Mouse (Mus musculus): ENCODE data around the gene Cped1. TPM values are rescaled to one million over a fixed set of nuclear protein-coding genes. Genes with fewer than 3 reads are reported as not detected.

The Cped1 gene
- polyA plus RNA-seq, 1 experiment from 2014 or later, result 6.4 TPM

DNA sequence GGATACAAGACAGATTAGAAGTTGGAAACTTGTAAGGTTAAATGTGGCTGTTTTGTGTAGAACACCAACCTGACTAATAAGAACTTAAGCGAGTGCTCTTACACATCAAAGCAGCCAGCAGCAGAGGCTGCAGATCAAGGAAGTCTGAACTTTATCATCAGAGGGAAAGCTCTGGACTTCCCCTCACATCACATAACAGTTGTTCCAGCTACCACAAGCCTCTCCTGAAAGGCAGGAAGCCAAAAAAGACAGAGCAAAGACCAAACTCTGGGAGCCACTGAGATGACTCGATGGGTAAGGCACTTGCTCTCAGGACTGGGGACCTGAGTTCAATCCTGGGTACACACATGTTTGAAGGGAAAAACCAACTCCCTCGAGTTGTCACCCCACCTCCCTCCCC lies 228.1 kb downstream of the Cped1 start:
- Histone ChIP-seq H3K9me3 (replicated peaks; ENCODE audit: control insufficient read depth, low read length) (no peaks in the 10 kb centered on the region), H3K4me3 (ENCODE audit: low read depth, low read length) (no peak overlapping the region), H3K27me3 (ENCODE audit: control insufficient read depth, insufficient read depth, low read length) (no peaks in the 10 kb centered on the region), H3K9ac (ENCODE audit: low read depth, low read length) (no peak overlapping the region), H3K27ac (ENCODE audit: low read depth, low read length) (no peak overlapping the region), H3K4me2 (no peak overlapping the region), H3K4me1 (ENCODE audit: control insufficient read depth, insufficient read depth, low read length) (no peaks in the 10 kb centered on the region), H3K36me3 (ENCODE audit: control insufficient read depth, insufficient read depth, low read length) (no peaks in the 10 kb centered on the region)
- 44% methylated on average over 3 of the region's 3 CpGs for WGBS (ENCODE audit: insufficient replicate concordance)
- ATAC-seq (replicated peaks; ENCODE audit: insufficient number of reproducible peaks, low FRiP score, low TSS enrichment), result no peak

DNA sequence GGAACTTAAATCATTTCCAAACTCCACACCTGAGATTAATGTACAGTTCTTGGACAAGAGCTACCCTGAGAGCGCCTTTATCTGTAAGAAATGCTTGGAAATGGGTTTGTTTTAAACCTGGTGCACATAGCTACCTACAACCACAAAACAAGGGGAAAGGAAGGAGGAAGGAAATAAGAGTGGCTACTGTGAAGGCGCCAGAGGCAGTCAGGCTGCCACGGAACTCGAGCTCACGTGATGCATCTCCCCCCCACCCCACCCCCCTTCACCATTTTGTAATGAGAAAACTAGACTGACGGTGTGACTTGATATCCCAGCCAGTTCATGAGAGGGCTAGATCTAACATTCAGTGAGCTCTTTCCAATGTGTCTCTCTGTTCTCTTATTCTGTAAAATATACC lies 228.9 kb downstream of the Cped1 start:
- Histone ChIP-seq H3K9me3 (replicated peaks; ENCODE audit: control insufficient read depth, low read length) (no peaks in the 10 kb centered on the region), H3K27me3 (ENCODE audit: control insufficient read depth, insufficient read depth, low read length) (no peaks in the 10 kb centered on the region), H3K4me1 (ENCODE audit: control insufficient read depth, insufficient read depth, low read length) (no peaks in the 10 kb centered on the region), H3K9ac (ENCODE audit: low read depth, low read length) (no peak overlapping the region), H3K4me2 (no peak overlapping the region), H3K4me3 (ENCODE audit: low read depth, low read length) (no peak overlapping the region), H3K36me3 (ENCODE audit: control insufficient read depth, insufficient read depth, low read length) (no peaks in the 10 kb centered on the region), H3K27ac (ENCODE audit: low read depth, low read length) (no peak overlapping the region)
- 80% methylated on average over 6 of the region's 6 CpGs for WGBS (ENCODE audit: insufficient replicate concordance)
- ATAC-seq (replicated peaks; ENCODE audit: insufficient number of reproducible peaks, low FRiP score, low TSS enrichment), result no peak

DNA sequence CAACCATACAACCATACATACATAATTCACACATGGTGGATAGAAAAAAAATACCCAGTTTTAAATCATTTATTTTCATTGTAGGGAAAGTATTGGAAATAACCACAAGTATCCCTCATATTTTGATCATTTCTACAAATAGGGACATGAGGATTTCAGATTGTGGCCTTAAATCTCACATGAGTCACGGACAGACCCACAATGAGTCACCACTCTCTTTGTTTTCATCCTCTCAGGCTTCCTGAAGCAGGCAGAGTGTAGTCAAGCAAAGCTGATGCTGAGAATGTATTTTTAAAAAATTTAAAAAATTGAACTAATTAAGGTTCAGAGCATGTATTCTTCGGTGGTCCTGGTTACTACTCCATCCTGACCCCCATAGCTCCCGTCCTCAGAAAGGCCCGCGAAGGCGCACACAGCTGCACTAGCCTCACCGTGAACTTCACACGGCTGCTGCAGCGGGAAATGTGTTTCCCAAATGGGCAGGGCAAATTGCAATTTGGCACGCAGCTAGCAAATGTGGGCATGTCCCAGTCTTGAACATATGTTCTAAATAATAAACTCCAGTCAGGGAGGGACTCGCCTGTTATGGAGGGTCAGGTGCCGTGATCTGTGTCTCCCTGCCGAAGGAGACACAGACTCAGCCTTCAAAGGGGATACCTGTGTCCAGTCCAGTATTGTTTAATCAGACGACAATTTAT lies 230.7 kb downstream of the Cped1 start:
- WGBS (ENCODE audit: insufficient replicate concordance), result 85% methylated on average over 14 of the region's 14 CpGs
- Histone ChIP-seq H3K4me3 (ENCODE audit: low read depth, low read length) (no peak overlapping the region), H3K9ac (ENCODE audit: low read depth, low read length) (no peak overlapping the region), H3K36me3 (ENCODE audit: control insufficient read depth, insufficient read depth, low read length) (no peaks in the 10 kb centered on the region), H3K4me2 (no peak overlapping the region), H3K27me3 (ENCODE audit: control insufficient read depth, insufficient read depth, low read length) (no peaks in the 10 kb centered on the region), H3K27ac (ENCODE audit: low read depth, low read length) (no peak overlapping the region), H3K9me3 (replicated peaks; ENCODE audit: control insufficient read depth, low read length) (no peaks in the 10 kb centered on the region), H3K4me1 (ENCODE audit: control insufficient read depth, insufficient read depth, low read length) (no peaks in the 10 kb centered on the region)
- no peak for ATAC-seq (replicated peaks; ENCODE audit: insufficient number of reproducible peaks, low FRiP score, low TSS enrichment)

GRCm38 (mm10) chr6:22221134-22221533 lies 235.4 kb downstream of the Cped1 start:
- Histone ChIP-seq H3K4me3 (ENCODE audit: low read depth, low read length) (no peak overlapping the region), H3K27ac (ENCODE audit: low read depth, low read length) (0 out of 2 replicates have a peak overlapping the region, but pooled peaks have one; percentile 22), H3K9me3 (replicated peaks; ENCODE audit: control insufficient read depth, low read length) (no peaks in the 10 kb centered on the region), H3K4me2 (no peak overlapping the region), H3K36me3 (ENCODE audit: control insufficient read depth, insufficient read depth, low read length) (no peaks in the 10 kb centered on the region), H3K4me1 (ENCODE audit: control insufficient read depth, insufficient read depth, low read length) (no peaks in the 10 kb centered on the region), H3K9ac (ENCODE audit: low read depth, low read length) (no peak overlapping the region), H3K27me3 (ENCODE audit: control insufficient read depth, insufficient read depth, low read length) (no peaks in the 10 kb centered on the region)
- 76% methylated on average over 8 of the region's 8 CpGs for WGBS (ENCODE audit: insufficient replicate concordance)
- no peak for ATAC-seq (replicated peaks; ENCODE audit: insufficient number of reproducible peaks, low FRiP score, low TSS enrichment)

GRCm38 (mm10) chr6:22222087-22222486 lies 236.4 kb downstream of the Cped1 start:
- Histone ChIP-seq H3K9ac (ENCODE audit: low read depth, low read length) (no peak overlapping the region), H3K4me1 (ENCODE audit: control insufficient read depth, insufficient read depth, low read length) (no peaks in the 10 kb centered on the region), H3K4me3 (ENCODE audit: low read depth, low read length) (no peak overlapping the region), H3K27me3 (ENCODE audit: control insufficient read depth, insufficient read depth, low read length) (no peaks in the 10 kb centered on the region), H3K27ac (ENCODE audit: low read depth, low read length) (no peak overlapping the region), H3K36me3 (ENCODE audit: control insufficient read depth, insufficient read depth, low read length) (no peaks in the 10 kb centered on the region), H3K4me2 (no peak overlapping the region), H3K9me3 (replicated peaks; ENCODE audit: control insufficient read depth, low read length) (no peaks in the 10 kb centered on the region)
- ATAC-seq (replicated peaks; ENCODE audit: insufficient number of reproducible peaks, low FRiP score, low TSS enrichment), result no peak
- 66% methylated on average over 4 of the region's 4 CpGs for WGBS (ENCODE audit: insufficient replicate concordance)

DNA sequence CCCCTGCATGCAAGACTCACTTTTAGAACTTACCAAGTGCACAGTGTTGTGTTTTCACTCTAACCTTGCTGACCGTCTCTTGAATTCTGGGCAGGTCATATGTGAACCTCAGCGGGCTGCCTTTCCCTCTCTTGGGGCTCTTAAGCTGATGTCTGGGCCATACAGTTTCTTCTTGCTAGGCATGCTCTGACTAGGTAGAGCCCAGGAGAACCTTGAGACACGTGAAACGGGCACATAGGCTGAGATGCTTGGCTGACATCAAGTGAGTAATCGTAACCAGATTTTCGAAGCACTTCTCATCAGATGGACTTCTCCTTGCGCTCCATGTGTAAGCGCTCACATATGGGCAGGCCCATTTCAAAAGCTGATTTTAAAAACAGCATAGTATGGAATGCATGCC lies 237.2 kb downstream of the Cped1 start:
- Histone ChIP-seq H3K27me3 (ENCODE audit: control insufficient read depth, insufficient read depth, low read length) (no peaks in the 10 kb centered on the region), H3K27ac (ENCODE audit: low read depth, low read length) (no peak overlapping the region), H3K36me3 (ENCODE audit: control insufficient read depth, insufficient read depth, low read length) (no peaks in the 10 kb centered on the region), H3K4me2 (no peak overlapping the region), H3K9me3 (replicated peaks; ENCODE audit: control insufficient read depth, low read length) (no peaks in the 10 kb centered on the region), H3K4me3 (ENCODE audit: low read depth, low read length) (no peak overlapping the region), H3K4me1 (ENCODE audit: control insufficient read depth, insufficient read depth, low read length) (no peaks in the 10 kb centered on the region), H3K9ac (ENCODE audit: low read depth, low read length) (no peak overlapping the region)
- 84% methylated on average over 8 of the region's 8 CpGs for WGBS (ENCODE audit: insufficient replicate concordance)
- ATAC-seq (replicated peaks; ENCODE audit: insufficient number of reproducible peaks, low FRiP score, low TSS enrichment), result no peak

GRCm38 (mm10) chr6:22224351-22224750 lies 238.6 kb downstream of the Cped1 start:
- no peaks in the 10 kb centered on the region for H3K27me3 ChIP-seq (ENCODE audit: control insufficient read depth, insufficient read depth, low read length)

GRCm38 (mm10) chr6:22231244-22231643 lies 245.5 kb downstream of the Cped1 start:
- H3K27ac ChIP-seq (ENCODE audit: low read depth, low read length), result no peak overlapping the region

More at GRCm38 (mm10) chr6:22224351-22224750, 238.6 kb downstream of the Cped1 start:
- no peak for ATAC-seq (replicated peaks; ENCODE audit: insufficient number of reproducible peaks, low FRiP score, low TSS enrichment)
- no peaks in the 10 kb centered on the region for H3K9me3 ChIP-seq (replicated peaks; ENCODE audit: control insufficient read depth, low read length)
- H3K27ac ChIP-seq (ENCODE audit: low read depth, low read length), result no peak overlapping the region
- no peaks in the 10 kb centered on the region for H3K4me1 ChIP-seq (ENCODE audit: control insufficient read depth, insufficient read depth, low read length)
- 87% methylated on average over 4 of the region's 4 CpGs for WGBS (ENCODE audit: insufficient replicate concordance)
- no peak overlapping the region for H3K4me2 ChIP-seq
- H3K4me3 ChIP-seq (ENCODE audit: low read depth, low read length), result no peak overlapping the region
- H3K9ac ChIP-seq (ENCODE audit: low read depth, low read length), result no peak overlapping the region
- H3K36me3 ChIP-seq (ENCODE audit: control insufficient read depth, insufficient read depth, low read length), result no peaks in the 10 kb centered on the region

DNA sequence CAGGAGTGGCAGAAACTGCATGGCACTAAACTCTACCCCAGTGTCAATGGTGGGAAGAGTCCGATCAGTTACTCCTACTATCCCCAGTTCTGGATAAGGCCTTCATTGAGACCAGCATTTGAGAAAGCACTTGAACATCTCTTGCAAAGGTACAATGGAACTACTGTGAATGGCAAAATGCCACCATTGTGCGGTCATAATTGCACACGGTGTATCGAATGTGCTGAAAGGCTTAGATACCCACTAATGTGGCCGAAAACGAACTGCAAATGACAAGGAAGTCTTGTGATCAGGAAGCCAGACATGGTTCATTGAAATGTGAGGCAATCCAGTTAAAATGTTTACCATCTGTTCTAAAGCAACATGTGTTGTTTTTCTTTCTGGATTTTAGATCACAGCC lies 247.8 kb downstream of the Cped1 start:
- H3K9ac ChIP-seq (ENCODE audit: low read depth, low read length), result no peak overlapping the region
- no peaks in the 10 kb centered on the region for H3K9me3 ChIP-seq (replicated peaks; ENCODE audit: control insufficient read depth, low read length)
- no peak overlapping the region for H3K4me2 ChIP-seq
- H3K4me3 ChIP-seq (ENCODE audit: low read depth, low read length), result no peak overlapping the region
- WGBS (ENCODE audit: insufficient replicate concordance), result 76% methylated on average over 6 of the region's 6 CpGs
- no peak overlapping the region for H3K27ac ChIP-seq (ENCODE audit: low read depth, low read length)
- no peaks in the 10 kb centered on the region for H3K36me3 ChIP-seq (ENCODE audit: control insufficient read depth, insufficient read depth, low read length)
- ATAC-seq (replicated peaks; ENCODE audit: insufficient number of reproducible peaks, low FRiP score, low TSS enrichment), result no peak
- no peaks in the 10 kb centered on the region; the same call in 1 of the 2 replicates for H3K4me1 ChIP-seq (ENCODE audit: control insufficient read depth, insufficient read depth, low read length)
- H3K27me3 ChIP-seq (ENCODE audit: control insufficient read depth, insufficient read depth, low read length), result no peaks in the 10 kb centered on the region

More at GRCm38 (mm10) chr6:22231244-22231643, 245.5 kb downstream of the Cped1 start:
- WGBS (ENCODE audit: insufficient replicate concordance), result 74% methylated on average over 3 of the region's 3 CpGs
- H3K9ac ChIP-seq (ENCODE audit: low read depth, low read length), result no peak overlapping the region
- no peaks in the 10 kb centered on the region; the same call in 1 of the 2 replicates for H3K4me1 ChIP-seq (ENCODE audit: control insufficient read depth, insufficient read depth, low read length)
- no peak overlapping the region for H3K4me3 ChIP-seq (ENCODE audit: low read depth, low read length)
- no peaks in the 10 kb centered on the region for H3K36me3 ChIP-seq (ENCODE audit: control insufficient read depth, insufficient read depth, low read length)
- no peaks in the 10 kb centered on the region for H3K27me3 ChIP-seq (ENCODE audit: control insufficient read depth, insufficient read depth, low read length)
- no peak overlapping the region for H3K4me2 ChIP-seq
- ATAC-seq (replicated peaks; ENCODE audit: insufficient number of reproducible peaks, low FRiP score, low TSS enrichment), result no peak
- H3K9me3 ChIP-seq (replicated peaks; ENCODE audit: control insufficient read depth, low read length), result no peaks in the 10 kb centered on the region
